Mouse (Mus musculus) C2C12 (cell line): ENCODE measurements around the gene Khdc3.

Experiments
- CEBPB ChIP-seq: IDR thresholded peaks from one replicate; pipeline ENCODE4 v1.6.1; 2011; ENCODE audit warnings: low read depth, mild to moderate bottlenecking, control low read depth, moderate library complexity
- CTCF ChIP-seq: IDR thresholded peaks from one replicate; pipeline ENCODE4 v1.5.1; 2011; ENCODE audit not compliant: control insufficient read depth, insufficient read depth, insufficient read length
- FOSL1 ChIP-seq: IDR thresholded peaks from one replicate; pipeline ENCODE4 v1.8.0; 2011; ENCODE audit warnings: mild to moderate bottlenecking, low read length; ENCODE audit not compliant: poor library complexity, insufficient read depth, severe bottlenecking
- MAX ChIP-seq: IDR thresholded peaks from one replicate; pipeline ENCODE4 v1.6.1; 2011; ENCODE audit warnings: mild to moderate bottlenecking, control low read depth
- USF1 ChIP-seq: IDR thresholded peaks from one replicate; pipeline ENCODE4 v1.6.1; 2011; ENCODE audit warnings: low read depth, mild to moderate bottlenecking, control low read depth, moderate library complexity

DNA sequence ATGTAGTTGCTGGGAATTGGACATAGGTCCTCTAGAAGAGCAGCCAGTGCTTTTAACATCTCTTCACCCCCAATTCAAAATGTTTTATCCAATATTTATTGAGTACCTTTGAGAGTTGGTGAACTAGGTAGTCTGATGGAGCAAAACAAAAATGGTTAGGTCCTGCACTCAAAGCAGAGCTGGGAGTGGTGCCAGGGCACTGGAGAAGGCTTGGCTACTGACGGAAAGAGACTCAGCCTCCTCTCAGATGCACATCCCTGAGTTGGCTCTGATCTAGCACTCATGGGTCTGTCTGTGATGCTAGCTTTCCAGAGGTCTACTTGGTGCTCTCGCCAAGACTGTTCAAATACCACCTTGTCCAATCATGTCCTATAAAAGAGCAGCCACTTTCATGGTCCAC lies 3.7 kb upstream of the Khdc3 start:
- no peak for TF ChIP-seq CTCF
- no peak for TF ChIP-seq USF1
- no peak for TF ChIP-seq CEBPB
- TF ChIP-seq MAX: no peak
- no peak for TF ChIP-seq FOSL1
